Mouse (Mus musculus) bone marrow, adult 2 months (tissue): ENCODE results near the gene Irf2bp2. TPM values are rescaled to one million over a fixed set of nuclear protein-coding genes. Genes with fewer than 3 reads are reported as not detected.

Source experiments
- H3K27ac ChIP-seq: fragments of 200-500 bp; 2 replicates; pipeline ENCODE4 v1.5.1; 2012; ENCODE audit warnings: low read depth, mild to moderate bottlenecking, control low read depth, inconsistent platforms, low read length; ENCODE audit not compliant: control insufficient read depth, poor library complexity, insufficient read depth
- H3K4me1 ChIP-seq: fragments of 200-500 bp; 2 replicates; pipeline ENCODE4 v1.6.1; 2011; ENCODE audit warnings: low read length; ENCODE audit not compliant: control insufficient read depth, insufficient read depth
- H3K4me3 ChIP-seq: fragments of 200-500 bp; replicated peaks from 2 replicates; pipeline ENCODE3; 2011; ENCODE audit warnings: mild to moderate bottlenecking, low read depth, low read length, control low read depth; ENCODE audit not compliant: control insufficient read depth
- CTCF ChIP-seq: fragments of 200-500 bp; IDR thresholded peaks from 2 replicates; pipeline ENCODE4 v1.5.1; 2011; ENCODE audit warnings: low read length, control low read depth; ENCODE audit not compliant: control insufficient read depth, insufficient read depth
- POLR2A ChIP-seq: fragments of 200-500 bp; IDR thresholded peaks from 2 replicates; pipeline ENCODE4 v1.6.1; 2011; ENCODE audit warnings: low read depth, mild to moderate bottlenecking, control low read depth, low read length, borderline replicate concordance; ENCODE audit not compliant: control insufficient read depth
- WGBS: fragments of 180-500 bp; shearing (Covaris S2); methylation state at CpG from one replicate; pipeline ENCODE4 v1.1.7; 2018; 5-methylcytosine and 5-hydroxymethylcytosine counted together
- polyA plus RNA-seq: library from polyadenylated mRNA; stranded (reverse); fragments of >200 nt; gene quantifications from 2 replicates; pipeline ENCODE4 v1.2.4, GENCODE M21; 2011; ENCODE audit warnings: low replicate concordance; ENCODE audit not compliant: missing spikeins, insufficient read depth, insufficient read length

The Irf2bp2 gene
- polyA plus RNA-seq, 1 experiment, result 35.8 TPM

DNA sequence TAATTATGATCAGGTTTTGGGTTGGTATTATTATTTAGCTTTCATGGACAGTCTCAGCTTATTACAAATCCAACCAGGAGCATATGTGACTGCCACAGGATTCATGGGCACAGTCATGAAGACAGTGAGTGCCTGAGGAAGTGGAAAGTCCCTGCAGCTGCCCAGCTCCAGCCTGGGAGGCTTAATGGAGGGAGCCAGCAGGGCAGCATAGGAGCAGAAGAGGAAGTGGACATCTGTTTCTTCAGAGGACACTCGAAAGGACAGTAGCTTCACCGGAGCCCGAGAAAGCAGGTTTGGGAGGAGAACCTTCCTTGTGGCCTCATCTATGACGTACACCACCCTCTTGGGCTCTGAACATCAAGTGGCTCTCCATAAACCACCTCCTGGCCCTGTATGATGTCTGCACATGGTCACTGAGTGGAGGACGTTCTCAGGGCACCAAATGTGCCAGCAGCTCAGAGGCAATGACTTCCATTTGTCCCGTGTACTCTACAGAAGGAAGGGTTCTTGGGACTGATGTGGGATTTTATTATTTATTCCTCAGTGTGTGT lies 28.5 kb downstream of the Irf2bp2 start:
- no peak overlapping the region for H3K4me3 ChIP-seq
- H3K27ac ChIP-seq, result peak overlapping the region; percentile 50
- H3K4me1 ChIP-seq, result peaks cover 16% of the 10 kb centered on the region
- no peak for TF ChIP-seq CTCF
- TF ChIP-seq POLR2A, result no peak
- 32% methylated on average over 6 of the region's 6 CpGs for WGBS

DNA sequence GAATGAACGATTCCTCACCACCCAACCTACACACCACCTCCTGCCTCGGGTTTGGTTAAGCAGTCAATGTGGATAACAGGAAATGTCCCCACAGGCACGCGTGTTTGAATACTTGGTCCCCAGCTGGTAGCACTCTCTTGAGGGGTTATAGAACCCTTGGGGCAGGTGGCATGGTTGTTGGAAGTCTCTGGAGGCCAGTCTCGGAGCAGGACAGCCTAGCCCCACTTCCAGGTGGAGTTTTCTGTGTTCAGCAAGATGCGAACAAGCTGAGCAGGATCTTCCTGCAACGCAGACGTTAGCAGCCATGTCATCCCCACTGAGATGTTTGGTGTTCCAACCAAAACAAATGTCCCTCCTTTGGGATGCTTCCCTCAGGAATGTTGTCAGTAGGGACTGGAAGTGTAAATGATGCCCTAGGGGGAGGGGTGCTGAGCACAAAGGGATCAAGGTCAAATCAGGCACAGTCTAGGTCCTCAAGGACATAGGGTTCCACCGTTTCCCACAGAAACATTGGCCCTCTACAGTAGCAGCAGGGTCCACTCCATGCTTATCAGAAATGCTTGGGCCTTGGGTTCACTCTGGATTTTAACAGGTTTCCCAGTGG lies 29.1 kb downstream of the Irf2bp2 start:
- Histone ChIP-seq H3K4me1 (peaks cover 15% of the 10 kb centered on the region), H3K27ac (no peak overlapping the region; the same call in 1 of the 2 replicates), H3K4me3 (no peak overlapping the region)
- WGBS, result 61% methylated on average over 9 of the region's 9 CpGs
- TF ChIP-seq POLR2A (no peak), CTCF (no peak)

DNA sequence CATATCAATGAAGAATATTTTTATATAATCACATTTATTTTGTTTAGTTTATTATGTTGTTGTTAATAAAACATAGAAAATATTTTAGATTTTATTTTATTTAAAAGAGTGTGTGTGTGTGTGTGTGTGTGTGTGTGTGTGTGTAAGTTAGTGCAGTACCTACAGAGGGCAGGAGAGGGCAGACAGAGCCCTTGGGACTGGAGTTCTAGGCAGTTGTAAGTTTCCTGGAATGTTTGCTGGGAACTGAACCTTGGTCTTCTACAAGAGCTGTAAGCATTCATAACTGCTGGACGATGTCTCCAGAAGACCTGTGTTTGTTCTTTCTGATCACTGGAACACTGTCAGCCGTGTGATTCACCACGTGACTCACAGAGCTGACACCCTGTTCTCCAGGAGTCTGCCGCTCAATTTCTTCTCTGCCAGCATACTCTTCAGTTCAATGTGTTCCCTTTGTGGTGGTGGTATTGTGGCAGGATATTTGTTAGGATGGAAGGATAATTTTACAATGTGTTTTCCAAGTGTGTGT lies 32.4 kb downstream of the Irf2bp2 start:
- 90% methylated on average over 4 of the region's 4 CpGs for WGBS
- peaks cover 10% of the 10 kb centered on the region; the same call in 1 of the 2 replicates for H3K4me1 ChIP-seq
- no peak overlapping the region for H3K27ac ChIP-seq
- H3K4me3 ChIP-seq, result no peak overlapping the region
- no peak for TF ChIP-seq POLR2A
- TF ChIP-seq CTCF, result 0 out of 2 replicates have a peak, but pooled peaks have one; percentile 7

DNA sequence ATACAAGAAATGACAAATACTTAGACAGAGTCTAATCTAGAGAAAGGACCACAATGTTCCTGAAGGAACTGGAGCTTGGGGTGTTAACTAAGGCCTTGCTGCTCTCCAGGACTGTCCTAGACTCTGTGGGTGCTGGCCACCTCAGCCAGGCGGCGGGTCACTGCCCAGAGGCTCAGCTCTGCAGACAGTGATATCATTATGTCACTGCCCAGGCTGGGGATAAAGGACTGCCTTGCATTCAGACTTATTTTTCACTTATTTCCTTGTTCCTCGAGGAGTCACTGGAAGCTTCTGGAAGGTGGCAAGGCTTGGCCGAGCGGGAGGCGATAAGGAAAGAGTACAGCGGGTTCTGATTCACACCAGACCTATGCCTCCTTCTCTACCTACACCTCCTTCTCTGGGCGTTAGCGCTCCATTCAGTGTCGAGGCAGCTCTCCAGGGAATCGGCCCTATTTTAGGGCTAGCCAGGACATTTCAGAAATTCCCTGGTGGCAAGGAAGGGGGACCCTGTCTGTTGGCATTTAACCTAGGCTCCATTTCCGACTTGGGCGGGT lies 35.3 kb downstream of the Irf2bp2 start:
- peaks cover 2% of the 10 kb centered on the region; the same call in 1 of the 2 replicates for H3K4me1 ChIP-seq
- no peak overlapping the region for H3K27ac ChIP-seq
- 86% methylated on average over 13 of the region's 13 CpGs for WGBS
- H3K4me3 ChIP-seq, result no peak overlapping the region
- TF ChIP-seq POLR2A (no peak), CTCF (no peak)

DNA sequence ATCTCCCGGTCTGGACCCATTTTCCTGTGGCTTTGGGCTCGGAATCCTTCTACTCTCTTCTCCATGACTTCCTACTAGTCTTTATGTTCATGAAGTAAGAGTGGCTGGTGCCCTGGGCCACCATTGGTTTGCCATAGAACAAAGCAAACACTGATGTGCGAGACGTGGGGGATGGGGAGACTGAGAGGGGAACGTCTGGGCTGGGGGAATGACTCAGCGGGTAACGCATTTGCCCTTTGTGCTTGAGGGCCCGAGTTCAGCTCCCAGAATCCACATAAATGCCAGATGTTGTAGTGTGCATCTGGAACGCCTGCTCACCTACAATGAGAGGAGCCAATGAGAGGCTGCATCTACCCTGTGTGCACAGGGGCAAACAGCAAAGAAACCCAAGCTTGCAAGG lies 36.4 kb downstream of the Irf2bp2 start:
- Histone ChIP-seq H3K4me1 (no peaks in the 10 kb centered on the region; the same call in 1 of the 2 replicates), H3K27ac (no peak overlapping the region), H3K4me3 (no peak overlapping the region)
- no peak for TF ChIP-seq CTCF
- TF ChIP-seq POLR2A, result no peak
- WGBS, result 42% methylated on average over 9 of the region's 9 CpGs

DNA sequence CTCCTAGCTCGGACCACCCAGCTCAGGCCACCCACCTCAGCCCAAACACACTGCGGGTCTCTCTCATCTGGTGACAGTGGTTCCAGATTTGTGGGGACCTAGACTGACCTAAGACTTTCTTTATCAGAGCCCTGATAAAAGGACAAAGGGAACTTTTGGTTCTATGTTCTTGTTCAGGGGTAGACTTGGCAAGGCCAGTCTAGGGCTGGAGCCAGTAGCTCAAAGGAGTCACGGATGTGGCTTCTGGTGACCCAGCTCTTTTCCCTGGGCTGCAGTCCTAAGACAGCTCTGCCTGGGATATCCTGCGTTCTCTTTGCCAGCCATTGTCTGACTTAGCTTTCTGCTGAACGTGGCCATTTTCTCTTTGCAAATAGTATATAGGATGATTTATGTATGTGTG lies 37.1 kb downstream of the Irf2bp2 start:
- no peak overlapping the region for H3K4me3 ChIP-seq
- H3K27ac ChIP-seq, result no peak overlapping the region
- no peaks in the 10 kb centered on the region; the same call in 1 of the 2 replicates for H3K4me1 ChIP-seq
- 82% methylated on average over 5 of the region's 5 CpGs for WGBS
- no peak for TF ChIP-seq POLR2A
- no peak for TF ChIP-seq CTCF

DNA sequence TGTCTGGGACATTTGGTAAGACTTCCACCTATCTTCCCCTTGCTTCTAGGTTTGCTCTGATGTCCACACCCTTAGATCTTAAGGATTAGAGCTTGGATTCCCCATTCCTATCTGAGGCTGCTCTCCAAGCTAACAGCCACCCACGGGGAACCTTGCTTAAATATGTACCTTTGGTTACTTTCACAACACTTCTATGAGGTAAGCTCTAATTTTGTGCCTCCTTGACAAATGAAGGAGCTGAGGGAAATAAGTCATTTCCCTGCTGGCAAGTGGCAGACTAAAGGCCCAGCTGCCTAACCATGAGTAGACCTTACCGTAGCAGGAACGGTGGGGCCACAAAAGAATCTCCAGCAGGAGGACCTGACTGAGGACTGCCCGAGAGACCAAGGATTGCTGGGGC lies 39.0 kb downstream of the Irf2bp2 start:
- 42% methylated on average over 4 of the region's 4 CpGs for whole genome bisulfite sequencing
- TF ChIP-seq POLR2A (no peak), CTCF (no peak)
- H3K4me1 ChIP-seq, result peaks cover 2% of the 10 kb centered on the region; the same call in 1 of the 2 replicates
- H3K4me3 ChIP-seq, result no peak overlapping the region
- no peak overlapping the region for H3K27ac ChIP-seq

DNA sequence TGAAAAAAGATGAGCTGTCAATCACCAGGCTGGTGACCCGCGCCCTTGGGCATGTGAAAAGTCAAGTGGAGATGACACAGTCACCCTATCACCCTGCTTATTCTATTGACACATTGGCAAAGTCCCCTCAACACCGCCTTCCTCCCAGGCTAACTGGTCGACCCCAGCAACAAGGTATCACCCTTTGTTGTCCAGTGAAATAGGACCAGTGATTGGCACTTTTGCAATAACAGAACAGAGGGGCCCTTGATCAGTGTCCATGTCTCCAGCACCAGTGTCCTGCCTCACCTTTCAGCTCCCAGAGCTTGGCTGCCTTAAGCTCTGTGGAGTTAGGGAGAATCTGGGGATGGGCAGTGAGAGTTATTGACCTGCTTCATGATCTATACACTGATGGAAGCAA lies 41.9 kb downstream of the Irf2bp2 start:
- Histone ChIP-seq H3K27ac (no peak overlapping the region), H3K4me3 (no peak overlapping the region), H3K4me1 (peaks cover 2% of the 10 kb centered on the region; the same call in 1 of the 2 replicates)
- 67% methylated on average over 4 of the region's 4 CpGs for WGBS
- no peak for TF ChIP-seq CTCF
